25 mouse cellular contexts compared by ENCODE assay signal in genomic region chr6:97491065-97491464, GRCm38 (mm10).
A peak's percentile ranks its signal among the peaks of the same experiment; 100 is the strongest.
DNase-seq lines count a peak whose midpoint lies in the region; ATAC-seq and TF ChIP-seq lines count a peak whose summit lies in the region.
"Had no signal": no experiment of that assay in that cellular context is flagged by ENCODE, and none has a peak within 500 bp of the region (broad histone marks: within the 10 kb centered on the region; RNA-seq: fewer than 3 reads in every experiment).

No protein-coding gene starts in this region.

- no peaks in the 10 kb centered on the region for H3K27me3 ChIP-seq in hindbrain, postnatal 0 days (ENCODE audit: insufficient read depth, low read length)
- H3K27me3 ChIP-seq in hindbrain, embryonic 12.5 days = peaks cover 15% of the 10 kb centered on the region; the same call in 1 of the 2 replicates
- H3K27me3 ChIP-seq in liver, embryonic 14.5 days (ENCODE audit: control insufficient read depth, insufficient read depth, low read length) = peaks cover 13% of the 10 kb centered on the region
- H3K27me3 ChIP-seq in liver, postnatal 0 days (ENCODE audit: insufficient read depth, low read length) = peaks cover 19% of the 10 kb centered on the region
- H3K27me3 ChIP-seq in CH12.LX (replicated peaks) = no peaks in the 10 kb centered on the region
- H3K27me3 ChIP-seq: forebrain, embryonic 15.5 days had no signal

- no peak overlapping the region for H3K4me3 ChIP-seq in hindbrain, postnatal 0 days (ENCODE audit: low read length)
- no peak overlapping the region for H3K4me3 ChIP-seq in hindbrain, embryonic 12.5 days
- H3K4me3 ChIP-seq in liver, embryonic 14.5 days (ENCODE audit: insufficient read depth in 1 of 2, low read depth in 2 of 2, low read length in 2 of 2) = no peak overlapping the region
- H3K4me3 ChIP-seq in liver, postnatal 0 days (ENCODE audit: low read depth, low read length) = no peak overlapping the region
- H3K4me3 ChIP-seq in CH12.LX (replicated peaks in 1 of 3; ENCODE audit: low read depth in 2 of 3, low read length in 2 of 3, poor library complexity in 1 of 3) = no peak overlapping the region
- H3K4me3 ChIP-seq: embryonic facial prominence, embryonic 13.5 days; forebrain, embryonic 10.5 days; forebrain, embryonic 15.5 days; heart, embryonic 15.5 days; kidney, embryonic 15.5 days; limb, embryonic 12.5 days; stomach, embryonic 15.5 days had no signal

- peak; percentile 4 for TF ChIP-seq RAD21 in CH12.LX (IDR thresholded peaks at IDR 0.05; ENCODE audit: low read depth, low read length)

- H3K9ac ChIP-seq in hindbrain, postnatal 0 days (replicated peaks; ENCODE audit: low read length) = no peak overlapping the region
- no peak overlapping the region for H3K9ac ChIP-seq in hindbrain, embryonic 12.5 days
- no peak overlapping the region for H3K9ac ChIP-seq in liver, embryonic 14.5 days (replicated peaks)
- no peak overlapping the region for H3K9ac ChIP-seq in liver, postnatal 0 days (replicated peaks)
- H3K9ac ChIP-seq in CH12.LX (ENCODE audit: insufficient read depth, low read depth) = no peak overlapping the region
- H3K9ac ChIP-seq: embryonic facial prominence, embryonic 13.5 days; forebrain, embryonic 15.5 days; heart, embryonic 15.5 days; kidney, embryonic 15.5 days; limb, embryonic 12.5 days; stomach, embryonic 15.5 days had no signal

- H3K79me2 ChIP-seq in CH12.LX (replicated peaks; ENCODE audit: control insufficient read depth, extremely low read depth, insufficient read depth, poor library complexity, severe bottlenecking) = no peaks in the 10 kb centered on the region

- dilution Hi-C loops in CH12.LX (cut with MboI; ENCODE audit: extremely low pct_ligation_motif_present, extremely low pct_unique_long_range_greater_than_20kb, low sequenced_read_pairs) = no loop called here

- no peak overlapping the region for H3K4me2 ChIP-seq in hindbrain, postnatal 0 days (ENCODE audit: low read depth, low read length)
- H3K4me2 ChIP-seq in hindbrain, embryonic 12.5 days (replicated peaks) = no peak overlapping the region
- H3K4me2 ChIP-seq in liver, embryonic 14.5 days (ENCODE audit: low read depth) = no peak overlapping the region
- no peak overlapping the region for H3K4me2 ChIP-seq in liver, postnatal 0 days (ENCODE audit: low read depth, low read length)
- H3K4me2 ChIP-seq in CH12.LX (ENCODE audit: insufficient read depth, low read depth, poor library complexity, severe bottlenecking) = no peak overlapping the region
- H3K4me2 ChIP-seq: embryonic facial prominence, embryonic 13.5 days; forebrain, embryonic 15.5 days; heart, embryonic 15.5 days; kidney, embryonic 15.5 days; limb, embryonic 12.5 days; stomach, embryonic 15.5 days had no signal

- in situ Hi-C loops in CH12.LX (cut with MboI; ENCODE audit: low pct_ligation_motif_present, low pct_unique_long_range_greater_than_20kb, low sequenced_read_pairs) = no loop called here

- no peak for TF ChIP-seq POLR2A in CH12.LX (IDR thresholded peaks at IDR 0.05; ENCODE audit: low read depth, low read length)

- H3K4me1 ChIP-seq in hindbrain, postnatal 0 days (ENCODE audit: insufficient read depth, low read length) = peaks cover 18% of the 10 kb centered on the region
- H3K4me1 ChIP-seq in hindbrain, embryonic 12.5 days = peaks cover 25% of the 10 kb centered on the region
- H3K4me1 ChIP-seq in liver, embryonic 14.5 days (replicated peaks; ENCODE audit: control insufficient read depth in 2 of 2, insufficient read depth in 2 of 2, low read length in 1 of 2) = no peaks in the 10 kb centered on the region
- peaks cover 9% of the 10 kb centered on the region; the same call in 1 of the 2 replicates for H3K4me1 ChIP-seq in liver, postnatal 0 days (ENCODE audit: insufficient read depth)
- peaks cover 3 to 20% of the 10 kb centered on the region in 2 experiments; a peak in 3 of 4 replicates for H3K4me1 ChIP-seq in CH12.LX (ENCODE audit: control insufficient read depth in 1 of 2, insufficient read depth in 2 of 2)

- 88% methylated on average over 5 of the region's 5 CpGs for WGBS in hindbrain, postnatal 0 days
- WGBS in hindbrain, embryonic 12.5 days = 88% methylated on average over 5 of the region's 5 CpGs
- WGBS in liver, embryonic 14.5 days (ENCODE audit: insufficient replicate concordance) = 64% methylated on average over 5 of the region's 5 CpGs
- 73% methylated on average over 5 of the region's 5 CpGs for WGBS in liver, postnatal 0 days (ENCODE audit: insufficient replicate concordance)

- ATAC-seq in hindbrain, postnatal 0 days = no peak
- no peak for ATAC-seq in hindbrain, embryonic 12.5 days (ENCODE audit: low FRiP score)
- ATAC-seq in liver, embryonic 14.5 days (ENCODE audit: insufficient read depth) = no peak
- ATAC-seq in liver, postnatal 0 days = no peak
- ATAC-seq: forebrain, embryonic 15.5 days had no signal

- H3K36me3 ChIP-seq in hindbrain, postnatal 0 days (ENCODE audit: insufficient read depth, low read length) = no peaks in the 10 kb centered on the region
- 0 out of 2 replicates have a peak, but pooled peaks cover 4% of the 10 kb centered on the region for H3K36me3 ChIP-seq in hindbrain, embryonic 12.5 days
- H3K36me3 ChIP-seq in liver, embryonic 14.5 days (replicated peaks; ENCODE audit: control insufficient read depth, insufficient read depth, low read depth) = no peaks in the 10 kb centered on the region
- no peaks in the 10 kb centered on the region for H3K36me3 ChIP-seq in liver, postnatal 0 days (replicated peaks; ENCODE audit: insufficient read depth, low read length)
- H3K36me3 ChIP-seq in CH12.LX (replicated peaks in 1 of 2; ENCODE audit: control insufficient read depth in 1 of 2, insufficient read depth in 1 of 2, low read length in 1 of 2) = no peaks in the 10 kb centered on the region
- H3K36me3 ChIP-seq: embryonic facial prominence, embryonic 13.5 days; forebrain, embryonic 10.5 days; forebrain, embryonic 15.5 days; heart, embryonic 15.5 days; kidney, embryonic 15.5 days; limb, embryonic 12.5 days; stomach, embryonic 15.5 days had no signal

- TF ChIP-seq EP300 in liver, embryonic 14.5 days (IDR thresholded peaks at IDR 0.05; ENCODE audit: low read depth) = no peak
- TF ChIP-seq EP300 in liver, postnatal 0 days (IDR thresholded peaks at IDR 0.05; ENCODE audit: low read depth) = no peak
- no peak for TF ChIP-seq EP300 in CH12.LX (IDR thresholded peaks at IDR 0.05; ENCODE audit: low read length)

- no peaks in the 10 kb centered on the region for H3K9me3 ChIP-seq in hindbrain, postnatal 0 days (ENCODE audit: low read length)
- H3K9me3 ChIP-seq in hindbrain, embryonic 12.5 days (replicated peaks) = no peaks in the 10 kb centered on the region
- H3K9me3 ChIP-seq in liver, embryonic 14.5 days (ENCODE audit: control insufficient read depth, low read length) = no peaks in the 10 kb centered on the region
- no peaks in the 10 kb centered on the region for H3K9me3 ChIP-seq in liver, postnatal 0 days (ENCODE audit: low read length)
- H3K9me3 ChIP-seq in CH12.LX (replicated peaks; ENCODE audit: low read length) = no peaks in the 10 kb centered on the region
- H3K9me3 ChIP-seq: embryonic facial prominence, embryonic 13.5 days; forebrain, embryonic 10.5 days; forebrain, embryonic 15.5 days; heart, embryonic 15.5 days; kidney, embryonic 15.5 days; limb, embryonic 12.5 days; stomach, embryonic 15.5 days had no signal

- H3K27ac ChIP-seq in hindbrain, postnatal 0 days = no peak overlapping the region
- H3K27ac ChIP-seq in hindbrain, embryonic 12.5 days = no peak overlapping the region
- H3K27ac ChIP-seq in liver, embryonic 14.5 days = no peak overlapping the region
- H3K27ac ChIP-seq in liver, postnatal 0 days (ENCODE audit: low read depth) = no peak overlapping the region
- H3K27ac ChIP-seq in CH12.LX (ENCODE audit: insufficient read depth, low read depth) = no peak overlapping the region
- H3K27ac ChIP-seq: embryonic facial prominence, embryonic 13.5 days; forebrain, embryonic 10.5 days; forebrain, embryonic 15.5 days; heart, embryonic 15.5 days; kidney, embryonic 15.5 days; limb, embryonic 12.5 days; stomach, embryonic 15.5 days had no signal

- peak; percentile 22; the same call in 1 of the 2 replicates for TF ChIP-seq CTCF in hindbrain, postnatal 0 days (IDR thresholded peaks at IDR 0.05; ENCODE audit: low read depth)
- peak; percentile 25; the same call in 1 of the 2 replicates for TF ChIP-seq CTCF in liver, embryonic 14.5 days (IDR thresholded peaks at IDR 0.05; ENCODE audit: low read depth)
- TF ChIP-seq CTCF in liver, postnatal 0 days (IDR thresholded peaks at IDR 0.05; ENCODE audit: low read depth) = no peak
- TF ChIP-seq CTCF in CH12.LX (conservative IDR thresholded peaks at IDR 0.05 in 1 of 2, IDR thresholded peaks at IDR 0.05 in 1 of 2; ENCODE audit: low read depth in 2 of 2, low read length in 2 of 2) = peak in 1 of 2 experiments; percentile 29; a peak in 2 of 4 replicates

- no peak for DNase-seq in hindbrain, postnatal 0 days (ENCODE audit: low spot score)
- DNase-seq in liver, embryonic 14.5 days (ENCODE audit: low read depth in 3 of 3, low spot score in 3 of 3) = no peak
- no peak for DNase-seq in liver, postnatal 0 days
- DNase-seq in CH12.LX (ENCODE audit: extremely low read depth) = no peak
- DNase-seq in R1 (ENCODE audit: low read depth, low spot score) = peak; percentile 42
- no peak for DNase-seq in frontal cortex, postnatal 36 days (ENCODE audit: low spot score in 2 of 2)
- no peak for DNase-seq in lung, postnatal 4 days
- DNase-seq: adrenal gland, postnatal 10 days; cerebellum, adult 9-10 months; cerebellum, postnatal 36 days; gastrocnemius, postnatal 10 days; kidney, adult 11 months; kidney, postnatal 4 days; lung, postnatal 10 days; midbrain, embryonic 14.5 days; right cerebral cortex, postnatal 25 days; thymus, adult 18-20 months had no signal

TF ChIP-seq in CH12.LX, 34 proteins besides CTCF, POLR2A, EP300 and RAD21:
- no peak for TF ChIP-seq JUN (IDR thresholded peaks at IDR 0.05; ENCODE audit: insufficient read depth, low read depth, low read length)
- peak; percentile 8; the same call in 1 of the 2 replicates for TF ChIP-seq SMC3 (IDR thresholded peaks at IDR 0.05; ENCODE audit: low read depth, low read length)
- TF ChIP-seq BHLHE40 (IDR thresholded peaks at IDR 0.05; ENCODE audit: low read depth, low read length) = no peak
